Mouse (Mus musculus) hindbrain, embryonic 16.5 days (tissue): Measurements from ENCODE around the gene Pdss2. TPM values are rescaled to one million over a fixed set of nuclear protein-coding genes. Genes with fewer than 3 reads are reported as not detected.

ENCODE experiments used
- ATAC-seq: fragments of 200-750 bp; cut with Nextera tagmentation; 2 replicates; pipeline ENCODE4 v1.8.0; 2017; ENCODE audit warnings: moderate TSS enrichment, moderate library complexity
- H3K27ac ChIP-seq: fragments of 300-500 bp; sonication (generic); 2 replicates; pipeline ENCODE4 v1.5.1; 2014; ENCODE audit warnings: low read depth, mild to moderate bottlenecking, control low read depth, low read length, moderate library complexity
- H3K27me3 ChIP-seq: fragments of 300-500 bp; sonication (generic); replicated peaks from 2 replicates; pipeline ENCODE4 v1.6.1; 2014; ENCODE audit warnings: low read length; ENCODE audit not compliant: control insufficient read depth, insufficient read depth
- H3K36me3 ChIP-seq: fragments of 300-500 bp; sonication (generic); 2 replicates; pipeline ENCODE4 v1.6.1; 2014; ENCODE audit warnings: mild to moderate bottlenecking, low read length, moderate library complexity, mixed read lengths; ENCODE audit not compliant: control insufficient read depth, insufficient read depth
- H3K4me1 ChIP-seq: fragments of 300-500 bp; sonication (generic); 2 replicates; pipeline ENCODE4 v1.6.1; 2014; ENCODE audit warnings: low read depth, low read length; ENCODE audit not compliant: control insufficient read depth, insufficient read depth
- H3K4me2 ChIP-seq: fragments of 300-500 bp; sonication (generic); 2 replicates; pipeline ENCODE4 v1.6.1; 2014; ENCODE audit warnings: mild to moderate bottlenecking, low read length, control low read depth, moderate library complexity
- H3K4me3 ChIP-seq: fragments of 300-500 bp; sonication (generic); 2 replicates; pipeline ENCODE4 v1.5.1; 2014; ENCODE audit warnings: mild to moderate bottlenecking, low read length, control low read depth, moderate library complexity
- H3K9ac ChIP-seq: fragments of 300-500 bp; sonication (generic); 2 replicates; pipeline ENCODE4 v1.6.1; 2014; ENCODE audit warnings: low read depth, mild to moderate bottlenecking, control low read depth, low read length, moderate library complexity
- H3K9me3 ChIP-seq: fragments of 300-500 bp; sonication (generic); 2 replicates; pipeline ENCODE4 v1.6.1; 2014; ENCODE audit warnings: mild to moderate bottlenecking, low read length, moderate library complexity; ENCODE audit not compliant: control insufficient read depth
- WGBS: fragments of 180-500 bp; shearing (Covaris S2); extraction: QIAGEN DNeasy Blood & Tissue Kit; methylation state at CpG from one replicate; pipeline ENCODE4 v1.1.7; 2014; 5-methylcytosine and 5-hydroxymethylcytosine counted together
- polyA plus RNA-seq: library from polyadenylated mRNA; unstranded; fragments of >200 nt; fragmentation: Nextera tagmentation; extraction: Ambion mirVana; gene quantifications from 2 replicates; pipeline ENCODE4 v1.2.1, GENCODE M21; 2015

Gene Pdss2
- polyA plus RNA-seq, 1 experiment from 2014 or later, result 15.5 TPM

DNA sequence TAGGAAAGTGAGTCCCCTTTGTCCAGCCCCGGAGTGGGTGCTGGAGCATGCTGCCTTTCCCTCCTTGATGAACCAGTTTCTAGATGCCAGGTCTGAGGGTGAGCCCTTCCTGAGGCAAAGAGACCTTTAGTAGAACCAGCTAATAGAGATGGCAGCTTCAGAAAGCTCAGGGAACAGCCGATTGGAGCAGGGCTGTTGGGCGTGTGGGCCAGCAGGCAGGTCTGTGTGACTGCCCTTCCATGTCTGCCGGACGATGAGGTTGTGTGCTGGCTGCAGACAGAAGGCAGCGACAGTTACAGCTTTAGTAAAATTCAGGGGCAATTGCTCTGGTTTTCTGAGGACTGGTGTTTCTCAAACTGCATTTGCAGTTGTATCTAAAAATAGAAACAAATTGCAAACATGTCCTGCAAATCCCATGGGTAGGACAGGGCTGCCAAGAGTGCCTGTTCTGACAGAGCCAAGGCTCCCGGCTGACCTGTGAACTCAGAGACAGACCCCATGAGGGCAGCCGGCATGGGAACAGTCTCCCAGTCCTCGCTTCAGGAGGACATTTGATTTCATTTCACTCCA, 262.2 kb downstream of the Pdss2 start:
- no peaks in the 10 kb centered on the region for H3K36me3 ChIP-seq
- H3K4me3 ChIP-seq, result no peak overlapping the region
- no peaks in the 10 kb centered on the region for H3K27me3 ChIP-seq
- 37% methylated on average over 9 of the region's 9 CpGs for WGBS
- H3K27ac ChIP-seq, result peak overlapping the region; percentile 6; the same call in 1 of the 2 replicates
- H3K9me3 ChIP-seq, result no peaks in the 10 kb centered on the region
- no peak overlapping the region for H3K4me2 ChIP-seq
- no peak for ATAC-seq
- H3K9ac ChIP-seq, result peak overlapping the region; percentile 33; the same call in 1 of the 2 replicates
- H3K4me1 ChIP-seq, result peaks cover 16% of the 10 kb centered on the region

DNA sequence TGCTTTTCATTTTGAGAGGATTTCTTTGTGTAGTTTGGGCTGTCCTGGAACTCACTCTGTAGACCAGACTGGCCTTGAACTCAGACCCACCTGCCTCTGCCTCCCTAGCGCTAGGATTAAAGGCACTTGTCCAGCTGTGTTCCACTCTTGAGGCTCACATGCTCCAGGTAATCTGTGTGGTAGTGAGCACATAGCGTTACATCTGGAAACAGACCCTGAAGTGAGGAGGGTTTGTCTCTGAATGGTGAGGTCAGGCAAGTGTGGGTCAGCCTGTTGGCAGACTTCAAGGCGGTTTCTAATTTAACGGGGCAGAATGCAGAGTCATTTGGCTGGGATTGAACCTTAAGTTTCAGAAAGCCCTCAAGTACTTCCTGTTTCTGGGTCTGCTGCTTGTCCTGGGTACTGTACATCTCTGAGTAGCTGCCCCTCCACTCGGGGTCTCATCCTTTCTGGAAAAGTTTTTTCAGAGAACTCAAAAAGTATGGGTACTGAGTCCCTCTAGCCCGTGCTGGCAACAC, 264.5 kb downstream of the Pdss2 start:
- Histone ChIP-seq H3K27ac (no peak overlapping the region), H3K9ac (no peak overlapping the region), H3K4me1 (peaks cover 8% of the 10 kb centered on the region), H3K9me3 (no peaks in the 10 kb centered on the region), H3K4me2 (no peak overlapping the region), H3K4me3 (no peak overlapping the region), H3K27me3 (no peaks in the 10 kb centered on the region), H3K36me3 (no peaks in the 10 kb centered on the region)
- 90% methylated on average over 6 of the region's 6 CpGs for WGBS
- ATAC-seq, result no peak

DNA sequence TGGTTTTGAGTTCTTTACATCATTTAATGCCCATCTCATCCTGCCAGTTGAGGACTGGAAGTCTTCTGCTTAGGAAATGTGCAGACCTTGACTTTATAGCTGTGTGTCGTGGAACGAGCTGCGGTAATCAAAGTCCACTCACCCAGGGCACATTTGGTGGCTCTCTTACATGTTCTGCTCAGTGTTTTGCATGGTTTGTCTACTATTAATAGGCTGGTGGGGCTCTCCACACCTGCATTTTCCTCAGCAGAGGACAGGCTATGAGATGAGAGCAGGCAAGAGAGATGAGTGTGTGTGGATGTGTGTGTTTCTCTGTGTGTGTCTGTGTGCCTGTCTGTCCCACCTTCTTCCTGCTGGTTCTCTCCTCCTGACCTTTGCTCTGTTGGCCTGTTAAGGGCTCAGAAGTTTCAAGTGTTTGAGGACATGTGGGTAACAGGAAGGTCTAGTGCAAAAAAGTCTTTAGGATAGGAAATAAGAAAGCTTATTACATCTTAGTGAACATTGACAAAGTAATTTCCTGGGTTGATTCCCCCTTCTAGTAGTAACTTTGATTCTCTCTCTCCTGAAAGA, 266.2 kb downstream of the Pdss2 start:
- Histone ChIP-seq H3K27me3 (no peaks in the 10 kb centered on the region), H3K27ac (no peak overlapping the region), H3K4me3 (no peak overlapping the region), H3K9ac (no peak overlapping the region), H3K4me1 (peaks cover 8% of the 10 kb centered on the region), H3K9me3 (no peaks in the 10 kb centered on the region), H3K36me3 (no peaks in the 10 kb centered on the region), H3K4me2 (no peak overlapping the region)
- no peak for ATAC-seq
- 87% methylated on average over 3 of the region's 3 CpGs for WGBS

DNA sequence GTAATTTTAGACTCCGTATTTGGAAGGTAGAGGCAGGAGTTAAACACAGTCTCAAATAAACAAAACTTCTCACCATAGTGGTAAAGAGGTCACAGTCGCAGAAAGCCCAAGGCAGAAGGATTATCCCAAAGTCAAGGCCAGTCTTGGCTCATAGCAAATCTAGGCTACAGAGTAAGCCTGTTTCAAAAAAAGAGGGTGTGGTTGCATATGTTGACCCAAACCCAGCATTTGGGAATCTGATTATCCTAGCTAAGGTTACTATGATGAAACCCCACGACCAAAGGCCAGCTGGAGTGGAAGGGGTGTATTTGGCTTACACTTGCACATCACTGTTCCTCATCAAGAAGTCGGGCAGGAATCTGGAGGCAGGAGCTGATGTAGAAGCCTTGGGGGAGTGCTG, 267.0 kb downstream of the Pdss2 start:
- Histone ChIP-seq H3K9ac (no peak overlapping the region), H3K9me3 (no peaks in the 10 kb centered on the region), H3K27me3 (no peaks in the 10 kb centered on the region), H3K36me3 (no peaks in the 10 kb centered on the region), H3K4me2 (no peak overlapping the region), H3K27ac (no peak overlapping the region), H3K4me3 (no peak overlapping the region), H3K4me1 (peaks cover 5% of the 10 kb centered on the region)
- WGBS, result 84% methylated on average over 4 of the region's 4 CpGs
- no peak for ATAC-seq

DNA sequence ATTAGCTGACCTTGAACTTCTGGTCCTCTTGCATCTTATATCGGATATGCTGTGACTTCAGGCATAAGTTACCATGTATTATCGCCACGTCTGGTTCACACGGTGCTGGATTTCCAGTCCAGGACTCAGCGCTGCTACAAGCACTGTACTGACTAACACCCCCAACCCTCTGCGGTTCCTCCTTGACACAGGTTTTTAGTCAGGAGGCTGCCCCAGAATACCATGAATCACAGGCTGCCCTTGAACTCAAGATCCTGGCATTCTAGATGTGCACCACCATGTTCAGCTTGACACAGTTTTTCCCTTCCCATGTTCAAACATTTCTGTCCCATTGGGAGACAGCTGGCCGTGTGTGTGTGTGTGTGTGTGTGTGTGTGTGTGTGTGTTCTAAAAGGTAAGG, 267.9 kb downstream of the Pdss2 start:
- H3K9me3 ChIP-seq, result no peaks in the 10 kb centered on the region
- H3K4me3 ChIP-seq, result no peak overlapping the region
- no peaks in the 10 kb centered on the region for H3K27me3 ChIP-seq
- no peaks in the 10 kb centered on the region for H3K36me3 ChIP-seq
- no peaks in the 10 kb centered on the region for H3K4me1 ChIP-seq
- H3K27ac ChIP-seq, result no peak overlapping the region
- H3K4me2 ChIP-seq, result no peak overlapping the region
- no peak for ATAC-seq
- 93% methylated on average over 7 of the region's 7 CpGs for WGBS
- no peak overlapping the region for H3K9ac ChIP-seq

DNA sequence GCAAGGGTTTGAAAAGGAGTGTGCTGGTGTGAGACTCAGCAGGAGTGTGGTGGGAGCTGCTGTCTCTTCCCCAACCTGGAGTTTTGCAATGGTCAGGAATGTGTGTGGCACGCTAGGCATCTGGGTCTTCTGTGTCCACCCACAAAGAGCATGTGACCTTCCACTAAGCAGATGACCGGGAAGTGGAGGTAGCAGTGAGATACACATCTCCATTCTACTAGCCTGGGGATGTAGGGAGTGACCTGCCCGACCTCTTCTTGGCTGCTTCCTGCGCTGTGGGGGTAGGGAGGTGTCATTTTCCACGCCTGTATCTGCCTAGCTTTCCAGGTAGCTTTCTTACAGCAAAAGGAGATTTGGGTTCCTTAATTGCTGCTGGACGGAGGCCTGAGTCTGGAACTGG, 268.3 kb downstream of the Pdss2 start:
- WGBS, result 59% methylated on average over 6 of the region's 6 CpGs
- no peaks in the 10 kb centered on the region for H3K4me1 ChIP-seq
- H3K27ac ChIP-seq, result no peak overlapping the region
- no peak overlapping the region for H3K4me3 ChIP-seq
- H3K9me3 ChIP-seq, result no peaks in the 10 kb centered on the region
- no peak overlapping the region for H3K4me2 ChIP-seq
- H3K27me3 ChIP-seq, result no peaks in the 10 kb centered on the region
- H3K36me3 ChIP-seq, result no peaks in the 10 kb centered on the region
- H3K9ac ChIP-seq, result no peak overlapping the region
- ATAC-seq, result no peak

DNA sequence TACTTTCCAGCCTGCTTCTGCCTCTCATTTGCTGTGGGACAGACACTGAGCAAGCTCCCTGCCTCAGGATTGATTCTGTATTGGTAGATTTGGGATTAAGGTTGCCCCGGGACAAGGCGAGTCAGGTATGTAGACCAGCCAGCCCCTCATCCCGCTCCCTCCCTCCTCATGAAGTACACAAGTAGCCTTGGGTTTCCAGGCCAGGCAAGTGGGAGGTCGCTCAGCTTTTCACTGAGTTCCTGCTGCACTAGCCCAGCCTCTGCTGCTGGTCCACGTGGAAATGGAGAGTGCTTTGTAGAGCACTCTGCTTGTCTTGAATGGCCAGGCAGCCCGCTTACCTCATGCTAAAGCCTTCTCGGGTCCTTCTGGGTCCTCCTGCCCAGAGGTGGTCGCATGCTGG, 268.7 kb downstream of the Pdss2 start:
- Histone ChIP-seq H3K36me3 (peaks cover 1% of the 10 kb centered on the region; the same call in 1 of the 2 replicates), H3K27me3 (no peaks in the 10 kb centered on the region), H3K9ac (no peak overlapping the region), H3K4me1 (no peaks in the 10 kb centered on the region), H3K27ac (no peak overlapping the region), H3K4me2 (no peak overlapping the region), H3K9me3 (no peaks in the 10 kb centered on the region), H3K4me3 (no peak overlapping the region)
- 74% methylated on average over 8 of the region's 8 CpGs for WGBS
- no peak for ATAC-seq

GRCm38 (mm10) chr10:43490846-43491245, 269.6 kb downstream of the Pdss2 start:
- Histone ChIP-seq H3K27ac (no peak overlapping the region), H3K4me3 (no peak overlapping the region), H3K36me3 (peaks cover 5% of the 10 kb centered on the region), H3K9ac (no peak overlapping the region), H3K4me1 (no peaks in the 10 kb centered on the region), H3K27me3 (no peaks in the 10 kb centered on the region), H3K9me3 (no peaks in the 10 kb centered on the region), H3K4me2 (no peak overlapping the region)
- 87% methylated on average over 5 of the region's 5 CpGs for WGBS
- no peak for ATAC-seq

DNA sequence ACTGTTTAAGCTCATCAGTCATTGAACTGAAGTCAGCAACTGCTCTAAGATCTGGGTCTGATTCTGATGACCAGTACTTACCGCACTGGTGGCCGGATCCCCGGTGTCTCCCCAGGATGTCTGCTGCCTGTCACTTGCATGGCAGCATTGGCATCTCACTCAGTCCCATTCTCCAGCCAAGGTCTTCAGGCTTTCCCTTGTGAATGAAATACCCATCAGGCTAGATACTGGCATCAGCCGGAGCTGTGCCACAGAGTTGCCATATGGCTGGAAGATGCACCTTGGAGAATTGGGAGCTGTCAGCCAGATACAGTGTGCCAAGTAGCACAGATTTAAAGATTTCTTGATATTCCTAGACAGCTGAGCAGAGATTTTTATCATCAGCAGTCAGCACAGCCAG, 281.3 kb downstream of the Pdss2 start:
- H3K4me3 ChIP-seq, result no peak overlapping the region
- no peak overlapping the region for H3K27ac ChIP-seq
- ATAC-seq, result peak; percentile 77
- H3K36me3 ChIP-seq, result peaks cover 6% of the 10 kb centered on the region
- no peaks in the 10 kb centered on the region for H3K9me3 ChIP-seq
- H3K27me3 ChIP-seq, result no peaks in the 10 kb centered on the region
- H3K4me2 ChIP-seq, result no peak overlapping the region
- 76% methylated on average over 4 of the region's 4 CpGs for WGBS
- H3K9ac ChIP-seq, result no peak overlapping the region
- no peaks in the 10 kb centered on the region for H3K4me1 ChIP-seq
